Mouse (Mus musculus) neutrophil, adult 5-6 weeks (primary cell): ENCODE measurements around the gene Rcc1. TPM values are rescaled to one million over a fixed set of nuclear protein-coding genes. Genes with fewer than 3 reads are reported as not detected.

Experiments used
- ATAC-seq: fragments of 151-379, 151-347 bp; 2 replicates; pipeline ENCODE4 v1.8.0; 2017; ENCODE audit warnings: mild to moderate bottlenecking, moderate TSS enrichment; ENCODE audit not compliant: insufficient number of reproducible peaks, poor library complexity, low FRiP score, severe bottlenecking; ENCODE audit errors: extremely low read depth
- total RNA-seq: library from RNA; stranded (forward); fragments of 200-1000 nt; gene quantifications from 2 replicates; pipeline ENCODE4 v1.2.3, GENCODE M21; 2017

Gene Rcc1
- total RNA-seq, 1 experiment from 2014 or later: 3.3 TPM

DNA sequence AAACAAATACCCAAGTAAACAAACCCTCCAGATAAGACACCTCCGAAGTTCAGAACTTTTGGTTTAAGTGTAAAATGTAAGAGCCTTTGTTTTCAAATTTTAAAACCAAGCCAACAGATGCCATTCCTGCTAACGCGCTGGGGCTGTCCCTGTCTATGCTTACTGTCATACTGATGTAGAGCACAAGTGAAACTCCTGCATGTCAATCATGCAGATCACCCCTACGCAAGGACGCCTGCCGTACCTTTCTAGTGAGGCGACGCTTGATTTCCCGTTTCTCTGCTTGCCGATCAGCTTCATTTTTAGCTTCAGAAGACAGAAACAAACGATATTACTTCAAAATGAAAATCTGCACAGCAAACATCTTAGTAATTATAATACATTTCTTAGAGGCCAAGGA is 10.1 kb upstream of the Rcc1 start:
- ATAC-seq: no peak

GRCm38 (mm10) chr4:132359510-132359909 is 6.1 kb upstream of the Rcc1 start:
- ATAC-seq: no peak

- no peak for ATAC-seq
Observed at GRCm38 (mm10) chr4:132356170-132356569, 2.8 kb upstream of the Rcc1 start.

GRCm38 (mm10) chr4:132355403-132355802 is 2.0 kb upstream of the Rcc1 start:
- no peak for ATAC-seq

DNA sequence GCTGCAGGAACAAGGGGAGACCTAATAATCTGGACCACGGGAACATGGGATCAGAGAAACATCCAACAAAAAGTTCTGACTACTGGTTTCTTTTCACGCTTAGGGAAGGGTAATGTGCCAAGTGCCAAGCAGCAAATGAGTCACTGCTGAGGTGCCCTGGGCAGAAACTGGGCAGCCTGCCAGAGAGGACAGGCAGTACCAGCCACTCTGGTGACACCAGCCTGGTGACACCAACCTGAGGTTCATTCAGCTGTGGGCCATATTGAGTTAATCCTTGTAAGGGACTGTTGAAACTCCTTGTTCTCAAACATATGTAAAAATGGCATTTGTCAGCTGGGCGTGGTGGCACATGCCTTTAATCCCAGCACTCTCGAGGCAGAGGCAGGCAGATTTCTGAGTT is 1.2 kb upstream of the Rcc1 start:
- no peak for ATAC-seq

DNA sequence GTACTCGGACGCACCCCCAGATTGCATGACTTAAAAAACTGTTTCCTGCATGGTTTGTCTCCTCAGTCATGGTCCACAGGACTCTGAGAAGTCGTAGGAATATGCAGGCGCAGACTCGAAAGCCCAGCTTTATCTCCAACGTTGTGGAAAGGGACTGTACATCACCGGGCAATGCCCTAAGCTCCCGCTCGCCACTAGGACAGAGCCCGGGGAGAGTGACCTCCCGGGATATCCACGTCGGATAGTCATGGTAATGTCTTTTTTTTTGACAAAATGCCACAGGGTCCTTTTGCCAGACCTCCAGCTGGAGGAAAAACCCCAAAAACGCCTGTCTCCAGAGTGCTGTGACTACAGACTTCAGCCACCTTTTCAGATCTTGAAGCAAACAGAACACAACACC is 666 bp downstream of the Rcc1 start:
- ATAC-seq: no peak

GRCm38 (mm10) chr4:132351401-132351800 is 2.0 kb downstream of the Rcc1 start:
- no peak for ATAC-seq

- ATAC-seq: no peak
Observed at GRCm38 (mm10) chr4:132350854-132351253, 2.6 kb downstream of the Rcc1 start.

- no peak for ATAC-seq
Observed at GRCm38 (mm10) chr4:132350123-132350740, 3.2 kb downstream of the Rcc1 start.

GRCm38 (mm10) chr4:132349495-132350122 is 3.8 kb downstream of the Rcc1 start:
- ATAC-seq: no peak

- ATAC-seq: no peak
Observed at GRCm38 (mm10) chr4:132346661-132347060, 6.7 kb downstream of the Rcc1 start.

- no peak for ATAC-seq
Observed at GRCm38 (mm10) chr4:132346261-132346660, 7.1 kb downstream of the Rcc1 start.

- no peak for ATAC-seq
Observed at GRCm38 (mm10) chr4:132345843-132346212, 7.6 kb downstream of the Rcc1 start.

GRCm38 (mm10) chr4:132345135-132345842 is 8.1 kb downstream of the Rcc1 start:
- ATAC-seq: peak; percentile 69

DNA sequence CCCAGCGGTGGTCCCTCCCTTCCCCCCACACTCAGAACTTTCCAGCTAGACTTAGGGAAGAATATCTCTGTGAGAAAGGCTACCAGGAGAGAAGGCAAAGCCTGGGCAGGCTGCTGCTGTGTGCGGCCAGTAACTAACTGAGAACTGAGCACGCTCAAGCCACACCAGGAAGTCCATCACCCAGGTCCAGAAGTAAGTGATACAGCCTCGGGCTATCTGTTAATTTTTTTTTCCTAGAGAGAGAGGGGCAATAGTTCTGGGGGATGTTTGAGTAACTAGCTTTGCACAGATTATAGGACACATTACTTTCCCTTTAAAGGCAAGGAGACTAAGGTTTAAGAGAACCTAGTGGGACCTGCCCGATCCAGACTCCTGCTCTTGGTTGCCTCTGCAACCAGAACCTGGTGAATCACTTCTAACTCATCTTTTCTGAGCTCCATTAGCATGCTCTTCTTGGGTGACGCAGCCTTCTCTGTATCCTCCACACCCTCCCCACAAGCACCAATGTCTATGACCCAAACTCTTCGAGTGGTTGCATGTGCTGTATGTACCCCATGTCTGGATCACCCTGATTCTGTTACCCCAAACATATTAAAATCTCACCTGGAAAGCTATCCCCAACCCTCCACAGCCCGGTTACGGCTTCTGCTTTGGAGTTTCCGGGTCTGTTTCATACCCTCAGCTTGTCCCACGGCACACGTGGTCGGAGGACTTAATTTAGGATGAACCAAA is 8.8 kb downstream of the Rcc1 start:
- no peak for ATAC-seq

DNA sequence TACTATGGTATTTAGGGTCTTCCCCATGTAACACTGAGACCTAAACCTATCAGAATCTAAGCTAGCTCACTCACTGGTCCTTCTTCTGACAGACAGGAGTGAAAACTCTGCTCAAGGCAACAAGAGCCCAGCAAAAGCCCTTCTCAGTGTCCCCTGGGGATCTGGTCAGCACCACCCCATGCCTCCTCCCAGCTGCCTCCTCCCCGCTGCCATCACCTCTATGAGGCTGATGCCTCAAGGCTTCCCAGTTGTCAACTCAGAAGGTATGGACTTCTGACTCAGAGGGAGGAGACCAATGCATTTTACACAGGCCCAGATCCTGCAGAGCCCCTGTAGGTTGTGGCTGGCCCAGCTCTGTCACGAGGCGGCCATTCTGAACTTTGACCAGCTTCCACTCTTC is 12.0 kb downstream of the Rcc1 start:
- no peak for ATAC-seq

GRCm38 (mm10) chr4:132338943-132339342 is 14.5 kb downstream of the Rcc1 start:
- no peak for ATAC-seq

DNA sequence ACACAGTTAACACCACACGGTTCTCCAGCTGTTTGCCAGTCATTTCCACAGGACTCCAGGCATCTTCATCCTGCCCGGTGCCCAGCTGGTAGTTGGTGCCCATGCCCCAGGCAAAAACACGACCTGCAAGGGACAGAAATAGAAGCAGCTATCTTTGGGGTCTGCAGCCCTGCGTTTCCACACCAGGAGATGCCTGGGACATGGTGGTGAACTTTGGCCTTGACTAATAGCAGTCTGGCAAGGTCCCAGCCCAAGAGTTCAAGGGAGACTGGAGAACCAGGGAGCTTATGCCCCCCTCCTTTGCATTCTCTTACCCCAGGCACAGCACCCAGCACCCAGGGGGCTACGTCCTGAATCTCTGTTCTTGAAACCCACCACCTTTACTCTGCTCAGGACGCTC is 20.5 kb downstream of the Rcc1 start:
- no peak for ATAC-seq

- no peak for ATAC-seq
Observed at GRCm38 (mm10) chr4:132331960-132332359, 21.4 kb downstream of the Rcc1 start.

DNA sequence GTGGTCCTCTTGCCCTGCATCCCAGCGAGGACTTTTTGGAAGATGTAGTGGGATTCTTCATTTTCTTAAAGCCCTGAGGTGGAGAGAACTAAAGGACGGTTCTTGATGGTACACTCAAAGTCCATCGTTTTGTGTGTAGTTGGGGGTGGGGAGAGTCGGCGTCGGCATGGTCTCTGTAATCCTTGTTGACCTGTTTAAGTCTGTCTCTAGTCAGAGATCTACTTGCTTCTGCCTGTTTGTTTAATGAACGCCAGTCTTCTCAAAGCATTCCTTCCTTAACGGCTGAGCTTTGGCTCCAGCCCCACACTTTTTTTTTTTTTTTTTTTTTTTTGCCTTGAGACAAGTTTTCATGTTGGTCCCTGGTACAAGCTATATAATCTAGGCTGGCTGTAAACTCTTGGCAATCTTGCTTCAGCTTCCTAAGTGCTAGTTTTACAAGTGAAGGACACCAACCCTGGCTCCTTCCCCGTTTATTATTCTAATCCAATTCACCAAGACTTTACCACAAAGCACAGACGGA is 23.5 kb downstream of the Rcc1 start:
- ATAC-seq: no peak
